Mouse (Mus musculus) lung, adult 2 months (tissue): ENCODE measurements at regions not wholly inside any gene's neighbourhood (a gene's known extent, or its start where the extent isn't known, plus 50 kb on each side); places are given as distances from the start of the nearest gene placed in this dataset.

Experiments
- DNase-seq: peaks from one replicate; pipeline ENCODE4 v3.0.0; 2022
- H3K4me1 ChIP-seq: fragments of 200-500 bp; 2 replicates; pipeline ENCODE4 v1.6.1; 2011; ENCODE audit warnings: low read length; ENCODE audit not compliant: control insufficient read depth, insufficient read depth
- H3K4me3 ChIP-seq: fragments of 200-500 bp; replicated peaks from 2 replicates; pipeline ENCODE3; 2011; ENCODE audit warnings: low read depth, mild to moderate bottlenecking, control low read depth, low read length; ENCODE audit errors: extremely low read depth
- CTCF ChIP-seq: fragments of 200-500 bp; IDR thresholded peaks from 2 replicates; pipeline ENCODE4 v1.5.1; 2011; ENCODE audit warnings: mild to moderate bottlenecking, low read length, control low read depth; ENCODE audit not compliant: insufficient read depth
- POLR2A ChIP-seq: fragments of 200-500 bp; IDR thresholded peaks from 2 replicates; pipeline ENCODE4 v1.6.1; 2011; ENCODE audit warnings: low read depth, mild to moderate bottlenecking, control low read depth, low read length, borderline replicate concordance; ENCODE audit errors: extremely low read depth
- WGBS: fragments of 180-500 bp; shearing (Covaris S2); methylation state at CpG from one replicate; pipeline ENCODE4 v1.1.7; 2018; 5-methylcytosine and 5-hydroxymethylcytosine counted together

- WGBS = 89% methylated on average over 12 of the region's 12 CpGs
- TF ChIP-seq CTCF = no peak
- TF ChIP-seq POLR2A = no peak
- no peaks in the 10 kb centered on the region for H3K4me1 ChIP-seq
- H3K4me3 ChIP-seq = no peak overlapping the region
- no peak for DNase-seq
These were observed 283.5 kb upstream of the Klf3 start for GRCm38 (mm10) chr5:64519731-64520130.

- no peak for TF ChIP-seq CTCF
- TF ChIP-seq POLR2A = no peak
- Histone ChIP-seq H3K4me3 (no peak overlapping the region), H3K4me1 (no peaks in the 10 kb centered on the region)
- DNase-seq = no peak
- WGBS = 80% methylated on average over 6 of the region's 6 CpGs
These were observed 281.8 kb upstream of the Klf3 start for GRCm38 (mm10) chr5:64521401-64521800.

- DNase-seq = no peak
- Histone ChIP-seq H3K4me1 (no peaks in the 10 kb centered on the region), H3K4me3 (no peak overlapping the region)
- TF ChIP-seq POLR2A (no peak), CTCF (no peak)
- 44% methylated on average over 5 of the region's 5 CpGs for WGBS
These were observed 281.2 kb upstream of the Klf3 start for GRCm38 (mm10) chr5:64521969-64522368.

- no peak for TF ChIP-seq POLR2A
- no peak for TF ChIP-seq CTCF
- DNase-seq = no peak
- 83% methylated on average over 3 of the region's 3 CpGs for WGBS
- no peaks in the 10 kb centered on the region for H3K4me1 ChIP-seq
- no peak overlapping the region for H3K4me3 ChIP-seq
These were observed 276.7 kb upstream of the Klf3 start for GRCm38 (mm10) chr5:64526521-64526920.

- WGBS = 70% methylated on average over 3 of the region's 3 CpGs
- DNase-seq = no peak
- TF ChIP-seq POLR2A (no peak), CTCF (no peak)
These were observed 275.2 kb upstream of the Klf3 start for GRCm38 (mm10) chr5:64527962-64528361.

GRCm38 (mm10) chr5:64534371-64534770 is 268.8 kb upstream of the Klf3 start:
- WGBS = 73% methylated on average over 4 of the region's 4 CpGs
- Histone ChIP-seq H3K4me3 (no peak overlapping the region), H3K4me1 (peaks cover 6% of the 10 kb centered on the region)
- no peak for DNase-seq
- TF ChIP-seq POLR2A = no peak

More at GRCm38 (mm10) chr5:64527962-64528361, 275.2 kb upstream of the Klf3 start:
- no peak overlapping the region for H3K4me3 ChIP-seq
- H3K4me1 ChIP-seq = no peaks in the 10 kb centered on the region

GRCm38 (mm10) chr5:64534947-64535346 is 268.2 kb upstream of the Klf3 start:
- TF ChIP-seq POLR2A (no peak), CTCF (no peak)
- 90% methylated on average over 6 of the region's 6 CpGs for WGBS

GRCm38 (mm10) chr5:64535546-64535945 is 267.6 kb upstream of the Klf3 start:
- peaks cover 6% of the 10 kb centered on the region for H3K4me1 ChIP-seq
- DNase-seq = no peak
- TF ChIP-seq CTCF (no peak), POLR2A (no peak)
- 96% methylated on average over 4 of the region's 4 CpGs for WGBS
- no peak overlapping the region for H3K4me3 ChIP-seq

More at GRCm38 (mm10) chr5:64534947-64535346, 268.2 kb upstream of the Klf3 start:
- peaks cover 6% of the 10 kb centered on the region for H3K4me1 ChIP-seq
- no peak for DNase-seq
- H3K4me3 ChIP-seq = no peak overlapping the region

GRCm38 (mm10) chr5:64536393-64537112 is 266.6 kb upstream of the Klf3 start:
- H3K4me1 ChIP-seq = peaks cover 6% of the 10 kb centered on the region
- no peak for TF ChIP-seq POLR2A
- no peak for TF ChIP-seq CTCF
- WGBS = 39% methylated on average over 20 of the region's 20 CpGs
- no peak overlapping the region for H3K4me3 ChIP-seq
- no peak for DNase-seq

- H3K4me1 ChIP-seq = peaks cover 6% of the 10 kb centered on the region
- WGBS = 49% methylated on average over 10 of the region's 10 CpGs
- no peak for DNase-seq
- TF ChIP-seq POLR2A = no peak
- no peak for TF ChIP-seq CTCF
- H3K4me3 ChIP-seq = no peak overlapping the region
These were observed 265.9 kb upstream of the Klf3 start for GRCm38 (mm10) chr5:64537113-64537780.
